ENCODE assay signal across 10 mouse cellular contexts in the genomic region with DNA sequence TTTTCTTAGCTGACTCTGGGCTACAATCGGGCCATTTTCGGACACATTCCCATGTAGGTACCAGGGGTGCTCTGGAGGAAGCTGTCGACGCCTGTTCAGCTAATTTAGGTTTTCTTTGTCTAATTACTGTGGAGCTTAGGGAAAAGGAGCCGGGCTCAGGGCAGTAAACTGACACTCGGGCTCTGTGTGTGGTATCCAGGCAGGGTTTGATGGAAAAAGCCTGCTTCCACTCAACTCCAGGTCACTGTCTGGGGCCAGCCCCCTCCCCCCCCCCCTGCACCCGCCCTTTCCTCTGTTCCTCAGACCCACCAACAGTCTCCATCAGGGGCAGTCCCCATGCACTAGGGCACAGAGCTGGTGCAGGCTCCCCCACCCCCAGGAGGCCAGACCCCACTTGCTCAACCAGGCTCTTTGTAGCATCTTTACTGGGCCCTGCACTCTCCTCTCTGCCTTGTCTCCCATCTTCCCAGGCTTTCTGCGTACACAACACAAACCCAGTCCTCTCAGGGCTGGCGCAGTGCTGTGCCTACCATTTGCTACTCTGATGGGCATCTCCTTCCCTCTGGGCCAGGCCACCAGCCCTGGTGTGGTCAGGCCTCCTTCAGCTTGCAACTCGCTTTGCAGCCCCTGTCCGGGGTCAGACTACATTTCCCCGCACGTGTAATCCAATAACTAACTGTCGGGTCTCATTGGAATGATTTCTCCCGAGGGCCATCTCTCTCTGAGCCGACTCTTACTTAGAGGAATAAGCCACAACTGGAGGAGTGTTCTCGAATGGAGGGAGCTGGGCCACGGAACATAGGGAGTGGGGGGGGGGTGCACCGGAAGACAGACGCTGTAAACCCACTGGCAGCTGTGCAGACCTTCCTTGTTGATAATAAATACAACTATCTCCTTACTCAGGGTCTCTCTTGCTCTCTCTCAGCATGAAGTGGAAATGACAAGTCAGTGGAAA. TPM values are rescaled to one million over a fixed set of nuclear protein-coding genes. Genes with fewer than 3 reads are reported as not detected.
A peak's percentile ranks its signal among the peaks of the same experiment; 100 is the strongest.
DNase-seq lines count a peak whose midpoint lies in the region; ATAC-seq and TF ChIP-seq lines count a peak whose summit lies in the region.
"Had no signal": no experiment of that assay in that cellular context is flagged by ENCODE, and none has a peak within 500 bp of the region (broad histone marks: within the 10 kb centered on the region; RNA-seq: fewer than 3 reads in every experiment).

No protein-coding gene starts in this region.

- no peak overlapping the region for H3K27ac ChIP-seq in heart, embryonic 10.5 days
- no peak overlapping the region for H3K27ac ChIP-seq in heart, adult 2 months
- H3K27ac ChIP-seq in hindbrain, embryonic 16.5 days (ENCODE audit: low read depth, low read length): no peak overlapping the region

- H3K9ac ChIP-seq in heart, adult 2 months (ENCODE audit: low read depth, low read length): no peak overlapping the region
- no peak overlapping the region for H3K9ac ChIP-seq in hindbrain, embryonic 16.5 days (ENCODE audit: low read depth, low read length)

- WGBS in heart, embryonic 10.5 days: under 1% methylated on average over 20 of the region's 20 CpGs
- WGBS in heart, adult 2 months: 7% methylated on average over 20 of the region's 20 CpGs
- 2% methylated on average over 20 of the region's 20 CpGs for WGBS in hindbrain, embryonic 16.5 days

- H3K36me3 ChIP-seq in heart, embryonic 10.5 days: no peaks in the 10 kb centered on the region
- no peaks in the 10 kb centered on the region for H3K36me3 ChIP-seq in heart, adult 2 months (ENCODE audit: control insufficient read depth, insufficient read depth, low read length)
- H3K36me3 ChIP-seq in hindbrain, embryonic 16.5 days (ENCODE audit: control insufficient read depth, insufficient read depth, low read length): no peaks in the 10 kb centered on the region
- H3K36me3 ChIP-seq in myocyte (ENCODE audit: control insufficient read depth, insufficient read depth): no peaks in the 10 kb centered on the region

- H3K79me2 ChIP-seq in heart, adult 2 months (replicated peaks; ENCODE audit: control insufficient read depth, insufficient read depth, low read length): no peaks in the 10 kb centered on the region
- peaks cover 6% of the 10 kb centered on the region for H3K79me2 ChIP-seq in myocyte (ENCODE audit: control insufficient read depth, insufficient read depth)

- no peak for ATAC-seq in hindbrain, embryonic 16.5 days
- ATAC-seq in granulocyte monocyte progenitor cell, adult 5-6 weeks (replicated peaks; ENCODE audit: poor library complexity, severe bottlenecking): no peak

- H3K4me1 ChIP-seq in heart, embryonic 10.5 days: peaks cover 52% of the 10 kb centered on the region
- no peaks in the 10 kb centered on the region for H3K4me1 ChIP-seq in heart, adult 2 months (ENCODE audit: control insufficient read depth, insufficient read depth, low read length)
- peaks cover 26% of the 10 kb centered on the region for H3K4me1 ChIP-seq in hindbrain, embryonic 16.5 days (ENCODE audit: control insufficient read depth, insufficient read depth, low read depth, low read length)

- intact Hi-C loops in heart, adult 2 months (cut with DNase I): no loop called here

- peak overlapping the region; percentile 6; the same call in 1 of the 2 replicates for H3K4me2 ChIP-seq in hindbrain, embryonic 16.5 days (ENCODE audit: low read length)
- peak overlapping the region; percentile 77 for H3K4me2 ChIP-seq in myocyte (ENCODE audit: low read depth)

- peaks cover 100% of the 10 kb centered on the region for H3K27me3 ChIP-seq in heart, embryonic 10.5 days (ENCODE audit: insufficient read depth, poor library complexity, severe bottlenecking)
- H3K27me3 ChIP-seq in heart, adult 2 months (ENCODE audit: control insufficient read depth, insufficient read depth, low read length): peaks cover 28% of the 10 kb centered on the region
- H3K27me3 ChIP-seq in hindbrain, embryonic 16.5 days (replicated peaks; ENCODE audit: control insufficient read depth, insufficient read depth, low read length): peaks cover 72% of the 10 kb centered on the region
- no peaks in the 10 kb centered on the region for H3K27me3 ChIP-seq in myocyte (ENCODE audit: control insufficient read depth, insufficient read depth, insufficient read length)

- no peak for DNase-seq in heart, embryonic 10.5 days (ENCODE audit: low spot score)
- no peak for DNase-seq in heart, adult 2 months
- peak; percentile 31 for DNase-seq in NIH3T3 (ENCODE audit: low read depth)
- DNase-seq in layer of hippocampus, adult 9-11 months: no peak
- DNase-seq in spleen, postnatal 10 days (ENCODE audit: low spot score in 2 of 2): no peak
- DNase-seq: adrenal gland, postnatal 10 days had no signal

- TF ChIP-seq POLR2A in heart, adult 2 months (IDR thresholded peaks at IDR 0.05; ENCODE audit: insufficient read depth, low read depth, low read length): no peak
- no peak for TF ChIP-seq POLR2A in myocyte (IDR thresholded peaks at IDR 0.05; ENCODE audit: insufficient read length, low read depth)

- H3ac ChIP-seq in myocyte (ENCODE audit: control insufficient read depth, insufficient read length): no peak overlapping the region

- H3K9me3 ChIP-seq in heart, embryonic 10.5 days: no peaks in the 10 kb centered on the region
- H3K9me3 ChIP-seq in hindbrain, embryonic 16.5 days (ENCODE audit: control insufficient read depth, low read length): no peaks in the 10 kb centered on the region

- no peak for TF ChIP-seq CTCF in heart, adult 2 months (IDR thresholded peaks at IDR 0.05)

- peak overlapping the region; percentile 66 for H3K4me3 ChIP-seq in heart, embryonic 10.5 days
- no peak overlapping the region for H3K4me3 ChIP-seq in heart, adult 2 months
- no peak overlapping the region for H3K4me3 ChIP-seq in hindbrain, embryonic 16.5 days (ENCODE audit: low read length)
- peak overlapping the region; percentile 56 for H3K4me3 ChIP-seq in myocyte

- no peak for TF ChIP-seq EP300 in heart, adult 2 months (IDR thresholded peaks at IDR 0.05; ENCODE audit: insufficient read depth, low read depth, low read length)

TF ChIP-seq in myocyte, 11 proteins besides CTCF, POLR2A, EP300 and RAD21:
- TF ChIP-seq REST (IDR thresholded peaks at IDR 0.05; ENCODE audit: insufficient read depth, insufficient read length): no peak
- TF ChIP-seq TCF12 (IDR thresholded peaks at IDR 0.05; ENCODE audit: insufficient read depth, poor library complexity, severe bottlenecking): no peak
- no peak for TF ChIP-seq MYOG (IDR thresholded peaks at IDR 0.05; ENCODE audit: control insufficient read depth in 1 of 3, insufficient read depth in 1 of 3, insufficient read length in 2 of 3, low read depth in 2 of 3)
- no peak for TF ChIP-seq TCF3 (IDR thresholded peaks at IDR 0.05; ENCODE audit: insufficient read length, low read depth)
- TF ChIP-seq MYOD1 (IDR thresholded peaks at IDR 0.05; ENCODE audit: control insufficient read depth in 1 of 3, insufficient read length in 2 of 3, low read depth in 2 of 3): no peak
- no peak for TF ChIP-seq USF1 (IDR thresholded peaks at IDR 0.05; ENCODE audit: low read depth)
- no peak for TF ChIP-seq SRF (IDR thresholded peaks at IDR 0.05; ENCODE audit: control insufficient read depth, insufficient read length, low read depth)
- TF ChIP-seq POLR2AphosphoS2 (IDR thresholded peaks at IDR 0.05; ENCODE audit: insufficient read length, low read depth): no peak
- TF ChIP-seq E2F4 (IDR thresholded peaks at IDR 0.05; ENCODE audit: insufficient read depth): no peak
- TF ChIP-seq CEBPB (IDR thresholded peaks at IDR 0.05; ENCODE audit: insufficient read depth, poor library complexity, severe bottlenecking): no peak
- no peak for TF ChIP-seq MAX (IDR thresholded peaks at IDR 0.05; ENCODE audit: low read depth)

RNA-seq across cellular contexts. Expression of a gene that starts 1.4 kb away (rescaled TPM):
- polyA plus RNA-seq in heart, embryonic 10.5 days (2016; fragmentation: Nextera tagmentation; extraction: Ambion mirVana): 0.14 and 3.4 TPM in 2 replicates
- total RNA-seq in heart, adult 2 months (2021): under 1 TPM in 1 of 2 experiments, not detected in 1; 0.10 TPM
- polyA plus RNA-seq in heart, adult 2 months (2012; rRNA removed): 0.09 and 0.27 TPM in 2 replicates
- polyA plus RNA-seq in hindbrain, embryonic 16.5 days (2015; fragmentation: Nextera tagmentation; extraction: Ambion mirVana): 4.2 and 5.1 TPM in 2 replicates
- polyA plus RNA-seq in myocyte (2012; fragmentation: generic; extraction: Trizol): 4.5 TPM
- total RNA-seq in granulocyte monocyte progenitor cell, adult 5-6 weeks (2014; fragmentation: Nextera tagmentation): not detected in 2 replicates
- total RNA-seq in granulocyte monocyte progenitor cell, adult 5-6 weeks (2017): not detected in 2 replicates
- total RNA-seq: adrenal gland, postnatal 10 days; monocyte, adult 5-6 weeks had no signal

Comparison
In these comparisons a context has a peak if more than half of its experiments do, and no peak if none do; other contexts are left out.
1. H3K4me3 ChIP-seq: peak in heart, embryonic 10.5 days (single experiment) and myocyte (single experiment); none in heart, adult 2 months (single experiment) and hindbrain, embryonic 16.5 days (single experiment).